Mouse (Mus musculus) liver, embryonic 12.5 days (tissue): ENCODE results near the gene Lce1a2. TPM values are rescaled to one million over a fixed set of nuclear protein-coding genes. Genes with fewer than 3 reads are reported as not detected.

ENCODE experiments used
- ATAC-seq: fragments of 200-750 bp; cut with Nextera tagmentation; 2 replicates; pipeline ENCODE4 v1.8.0; 2017; ENCODE audit warnings: moderate number of reproducible peaks, mild to moderate bottlenecking, moderate library complexity
- H3K27ac ChIP-seq: fragments of 300-500 bp; sonication (generic); 2 replicates; pipeline ENCODE4 v1.5.1; 2016; ENCODE audit warnings: mild to moderate bottlenecking
- H3K27me3 ChIP-seq: fragments of 300-500 bp; sonication (generic); replicated peaks from 2 replicates; pipeline ENCODE4 v1.6.1; 2016; ENCODE audit warnings: mild to moderate bottlenecking, moderate library complexity
- H3K36me3 ChIP-seq: fragments of 300-500 bp; sonication (generic); 2 replicates; pipeline ENCODE4 v1.6.1; 2016; ENCODE audit warnings: mild to moderate bottlenecking, moderate library complexity
- H3K4me1 ChIP-seq: fragments of 300-500 bp; sonication (generic); 2 replicates; pipeline ENCODE4 v1.6.1; 2016
- H3K4me2 ChIP-seq: fragments of 300-500 bp; sonication (generic); 2 replicates; pipeline ENCODE4 v1.6.1; 2016; ENCODE audit warnings: mild to moderate bottlenecking, moderate library complexity
- H3K4me3 ChIP-seq: fragments of 300-500 bp; sonication (generic); 2 replicates; pipeline ENCODE4 v1.5.1; 2016; ENCODE audit warnings: mild to moderate bottlenecking, moderate library complexity
- H3K9ac ChIP-seq: fragments of 300-500 bp; sonication (generic); 2 replicates; pipeline ENCODE4 v1.6.1; 2016; ENCODE audit warnings: mild to moderate bottlenecking, moderate library complexity
- H3K9me3 ChIP-seq: fragments of 300-500 bp; sonication (generic); replicated peaks from 2 replicates; pipeline ENCODE4 v1.6.1; 2016; ENCODE audit warnings: mild to moderate bottlenecking, moderate library complexity
- WGBS: fragments of 180-500 bp; shearing (Covaris S2); methylation state at CpG from one replicate; pipeline ENCODE4 v1.1.7; 2016; ENCODE audit not compliant: insufficient replicate concordance; 5-methylcytosine and 5-hydroxymethylcytosine counted together
- polyA plus RNA-seq: library from polyadenylated mRNA; unstranded; fragments of >200 nt; fragmentation: Nextera tagmentation; extraction: Ambion mirVana; gene quantifications from 2 replicates; pipeline ENCODE4 v1.2.1, GENCODE M21; 2016

Lce1a2 gene
- polyA plus RNA-seq, 1 experiment from 2014 or later = not detected

DNA sequence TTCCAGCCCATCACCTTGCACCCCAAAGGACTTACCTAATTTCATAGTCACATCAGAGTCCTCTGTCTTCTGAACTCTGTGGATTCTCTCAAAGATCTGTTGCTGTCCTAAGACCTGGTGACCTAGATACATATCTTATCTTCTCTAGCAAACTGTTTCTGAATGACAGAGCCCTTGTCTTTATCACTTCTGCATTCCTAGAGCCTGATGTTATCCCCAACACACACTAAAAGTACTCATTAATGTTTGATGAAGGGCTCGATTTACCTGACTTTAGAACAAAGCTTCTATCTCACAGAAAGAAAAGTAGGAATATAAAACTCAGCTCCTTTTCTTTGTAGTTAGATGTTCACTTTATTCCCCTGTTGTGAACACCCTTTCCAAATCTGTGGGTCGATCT lies 48.6 kb downstream of the Lce1a2 start, which contains the start of gene Lce6a:
TSS of gene Lce6a (minus strand) at position 101 of the 400 bp plus-strand sequence.
- H3K9ac ChIP-seq = no peak within 1 kb of the TSS
- H3K4me1 ChIP-seq = no peaks in the 10 kb centered on the region
- WGBS = 49% methylated on average over 2 of the region's 2 CpGs
- no peak within 1 kb of the TSS for H3K4me2 ChIP-seq
- H3K27ac ChIP-seq = no peak within 1 kb of the TSS
- H3K4me3 ChIP-seq = no peak within 1 kb of the TSS
- H3K27me3 ChIP-seq = no peaks in the 10 kb centered on the region
- no peaks in the 10 kb centered on the region for H3K9me3 ChIP-seq
- H3K36me3 ChIP-seq = no peaks in the 10 kb centered on the region
- no peak for ATAC-seq

Other genes with a start within 250 kb of the Lce1a2 start
- 5.6 and 5.7 TPM in 2 replicates for gene Gm9774, start 240.9 kb downstream of the Lce1a2 start, polyA plus RNA-seq
- not detected in 2 replicates for gene Sprr2k, start 237.7 kb downstream of the Lce1a2 start, polyA plus RNA-seq
- not detected in 2 replicates for gene Sprr1b, start 231.5 kb downstream of the Lce1a2 start, polyA plus RNA-seq
- not detected in 2 replicates for gene Sprr3, start 211.6 kb downstream of the Lce1a2 start, polyA plus RNA-seq
- gene Sprr1a, start 184.4 kb downstream of the Lce1a2 start, polyA plus RNA-seq = not detected in 2 replicates
- not detected in 2 replicates for gene Sprr4, start 169.8 kb downstream of the Lce1a2 start, polyA plus RNA-seq
- gene 2310046K23Rik, start 135.8 kb downstream of the Lce1a2 start, polyA plus RNA-seq = not detected in 2 replicates
- gene Ivl, start 96.6 kb downstream of the Lce1a2 start, polyA plus RNA-seq = 0.12 TPM in 1 of 2 replicates, not detected in the other
- not detected in 2 replicates for gene Smcp, start 81.3 kb downstream of the Lce1a2 start, polyA plus RNA-seq
- gene 2210017I01Rik, start 62.8 kb downstream of the Lce1a2 start, polyA plus RNA-seq = not detected in 2 replicates
- not detected in 2 replicates for gene Lce6a, start 48.7 kb downstream of the Lce1a2 start, polyA plus RNA-seq
- not detected in 2 replicates for gene Lce1a1, start 22.0 kb downstream of the Lce1a2 start, polyA plus RNA-seq
- gene Lce1b, start 13.4 kb downstream of the Lce1a2 start, polyA plus RNA-seq = not detected in 2 replicates
- not detected in 2 replicates for gene Lce1c, start 8.9 kb upstream of the Lce1a2 start, polyA plus RNA-seq
- not detected in 2 replicates for gene Lce1d, start 16.9 kb upstream of the Lce1a2 start, polyA plus RNA-seq
- gene Lce1e, start 38.8 kb upstream of the Lce1a2 start, polyA plus RNA-seq = not detected in 2 replicates
- gene Lce1f, start 50.0 kb upstream of the Lce1a2 start, polyA plus RNA-seq = not detected in 2 replicates
- not detected in 2 replicates for gene Gm38119, start 68.8 kb upstream of the Lce1a2 start, polyA plus RNA-seq
- not detected in 2 replicates for gene Lce1g, start 82.0 kb upstream of the Lce1a2 start, polyA plus RNA-seq
- gene Lce1h, start 94.8 kb upstream of the Lce1a2 start, polyA plus RNA-seq = not detected in 2 replicates
- gene Lce1i, start 108.6 kb upstream of the Lce1a2 start, polyA plus RNA-seq = not detected in 2 replicates
- not detected in 2 replicates for gene Lce1j, start 120.2 kb upstream of the Lce1a2 start, polyA plus RNA-seq
- gene Lce1k, start 137.6 kb upstream of the Lce1a2 start, polyA plus RNA-seq = not detected in 2 replicates
- not detected in 2 replicates for gene Kprp, start 156.9 kb upstream of the Lce1a2 start, polyA plus RNA-seq
- gene Lce1l, start 181.0 kb upstream of the Lce1a2 start, polyA plus RNA-seq = not detected in 2 replicates
- not detected in 2 replicates for gene 2310050C09Rik, start 199.9 kb upstream of the Lce1a2 start, polyA plus RNA-seq